Mouse (Mus musculus) liver (tissue): ENCODE data around the gene Ano6.
A peak's percentile ranks its signal among the peaks of the same experiment; 100 is the strongest.

Experiments
- DNase-seq: peaks from one replicate; pipeline ENCODE4 v3.0.0-alpha.2; 2020; ENCODE audit warnings: mixed read lengths

Gene Ano6

DNA sequence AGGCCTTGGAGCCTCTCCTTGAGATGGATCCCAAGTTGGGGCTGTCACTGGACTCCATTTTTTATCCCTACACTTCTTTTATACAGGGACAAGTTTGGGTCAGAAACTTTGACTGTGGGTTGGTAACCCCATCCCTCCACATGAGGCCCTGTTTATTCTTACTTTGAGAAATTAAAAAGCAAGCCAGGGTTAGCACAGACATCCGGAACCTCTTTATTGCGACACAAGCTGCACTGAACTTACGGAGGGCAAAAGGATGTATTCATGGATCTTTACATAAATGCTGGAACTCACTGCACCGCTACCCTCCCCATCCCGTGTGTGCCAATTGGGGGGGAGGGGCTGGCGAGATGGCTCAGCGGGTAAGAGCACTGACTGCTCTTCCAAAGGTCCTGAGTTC, 105.1 kb downstream of the Ano6 start:
- DNase-seq, result no peak

DNA sequence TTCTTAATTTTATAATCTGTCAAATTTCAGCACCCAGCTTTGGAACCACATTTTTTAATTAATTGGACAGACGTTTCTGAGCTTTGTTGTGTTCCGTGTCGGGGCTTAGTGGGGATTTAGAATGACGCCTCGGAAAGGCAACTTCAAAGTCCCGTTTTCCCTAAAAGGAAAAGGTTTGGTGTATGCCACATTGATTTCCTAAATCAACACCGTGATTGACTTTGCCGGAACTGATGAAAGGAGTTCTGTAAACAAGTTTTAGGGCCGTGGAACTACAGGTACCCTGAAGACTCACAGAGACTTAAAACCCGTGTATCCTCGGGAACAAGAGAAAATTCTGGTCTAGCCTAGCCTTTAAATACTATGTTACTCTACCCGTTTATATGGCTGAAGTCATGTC, 107.0 kb downstream of the Ano6 start:
- DNase-seq, result no peak

GRCm38 (mm10) chr15:95898438-95898837, 107.8 kb downstream of the Ano6 start:
- no peak for DNase-seq

- DNase-seq, result no peak
These were observed 111.8 kb downstream of the Ano6 start for GRCm38 (mm10) chr15:95902396-95902795.

- DNase-seq, result no peak
These were observed 113.6 kb downstream of the Ano6 start for GRCm38 (mm10) chr15:95904247-95904646.

- DNase-seq, result peak; percentile 19
These were observed 115.5 kb downstream of the Ano6 start for GRCm38 (mm10) chr15:95906017-95906749.

DNA sequence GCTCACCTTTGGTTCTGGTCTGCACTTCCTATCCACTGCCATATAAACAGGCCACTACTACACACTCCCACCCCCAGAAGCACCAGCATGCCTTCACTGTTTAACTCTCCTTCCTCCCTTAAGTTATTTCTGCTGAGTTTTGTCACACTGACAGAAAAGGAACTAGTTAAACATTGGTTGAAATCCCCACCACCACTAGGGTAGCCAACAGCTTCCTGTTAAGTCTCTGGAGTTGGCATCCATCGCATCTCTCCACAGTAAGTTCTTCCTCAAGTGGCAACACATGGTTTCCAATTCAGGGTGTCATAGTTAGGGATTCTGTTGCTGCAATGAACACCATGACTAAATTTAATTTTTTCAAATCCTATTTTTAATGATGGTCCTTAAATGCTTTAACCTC, 116.2 kb downstream of the Ano6 start:
- DNase-seq, result no peak

GRCm38 (mm10) chr15:95907337-95907736, 116.7 kb downstream of the Ano6 start:
- DNase-seq, result no peak

- DNase-seq, result peak; percentile 79
These were observed 117.3 kb downstream of the Ano6 start for GRCm38 (mm10) chr15:95907909-95908308.

- no peak for DNase-seq
These were observed 119.6 kb downstream of the Ano6 start for GRCm38 (mm10) chr15:95910099-95910780.

- no peak for DNase-seq
These were observed 124.3 kb downstream of the Ano6 start for GRCm38 (mm10) chr15:95914963-95915362.

DNA sequence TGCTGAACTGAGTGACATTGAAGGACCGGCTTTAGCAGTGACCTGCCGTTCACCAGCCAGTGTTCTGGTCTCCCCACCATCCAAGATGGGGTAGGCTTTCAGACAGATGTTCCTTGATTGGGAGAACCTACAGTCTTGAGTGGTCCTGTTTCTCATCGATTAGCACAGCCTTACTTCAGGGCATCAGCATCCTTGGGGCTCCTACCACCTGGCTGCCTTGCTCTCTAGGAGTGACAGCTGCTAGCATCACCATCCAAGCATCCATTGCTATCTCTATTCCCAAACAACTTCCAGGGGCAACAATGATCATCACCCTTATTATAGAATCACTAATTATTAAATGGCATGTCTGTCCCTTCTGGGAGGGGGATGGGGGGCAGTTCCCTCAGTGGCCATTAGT, 124.8 kb downstream of the Ano6 start:
- DNase-seq, result no peak

DNA sequence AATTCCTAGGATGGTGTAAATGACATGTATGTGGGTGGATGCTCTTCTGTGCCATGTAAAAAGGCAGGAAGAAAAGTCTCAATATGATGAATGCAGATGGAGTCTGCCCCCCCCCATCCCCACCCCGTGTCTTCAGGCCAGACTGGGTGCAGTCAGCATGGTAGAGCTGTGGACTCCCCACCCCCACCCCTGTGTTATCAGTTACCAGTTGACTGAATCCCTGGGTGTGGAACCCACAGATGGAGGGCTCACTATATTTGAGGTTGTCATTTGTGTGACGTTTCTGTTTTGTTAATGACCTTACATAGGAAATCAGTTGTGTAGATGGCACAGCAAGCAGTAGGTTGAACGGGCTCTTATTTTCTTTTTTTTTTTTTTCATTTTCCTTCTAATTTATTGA, 126.7 kb downstream of the Ano6 start:
- peak; percentile 86 for DNase-seq

- no peak for DNase-seq
These were observed 129.4 kb downstream of the Ano6 start for GRCm38 (mm10) chr15:95920047-95920446.

DNA sequence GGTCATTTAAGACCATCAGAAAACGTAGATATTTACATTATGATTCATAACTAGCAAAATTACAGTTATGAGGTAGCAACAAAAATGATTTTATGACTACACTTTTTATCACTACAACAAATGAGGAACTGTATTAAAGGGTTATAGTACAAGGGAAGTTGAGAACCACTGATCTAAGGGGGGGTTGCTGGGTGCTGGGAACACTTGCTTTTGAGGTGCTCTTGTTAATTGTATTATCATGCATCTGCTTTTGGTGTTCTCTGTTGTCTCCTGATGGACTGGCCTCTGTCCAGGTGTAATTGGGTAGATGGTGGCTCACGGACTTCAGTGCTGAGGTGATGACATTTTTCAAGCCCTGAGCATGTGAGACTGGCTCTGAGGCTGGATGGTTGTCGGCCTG, 130.4 kb downstream of the Ano6 start:
- no peak for DNase-seq

- DNase-seq, result no peak
These were observed 131.0 kb downstream of the Ano6 start for GRCm38 (mm10) chr15:95921639-95922038.

DNA sequence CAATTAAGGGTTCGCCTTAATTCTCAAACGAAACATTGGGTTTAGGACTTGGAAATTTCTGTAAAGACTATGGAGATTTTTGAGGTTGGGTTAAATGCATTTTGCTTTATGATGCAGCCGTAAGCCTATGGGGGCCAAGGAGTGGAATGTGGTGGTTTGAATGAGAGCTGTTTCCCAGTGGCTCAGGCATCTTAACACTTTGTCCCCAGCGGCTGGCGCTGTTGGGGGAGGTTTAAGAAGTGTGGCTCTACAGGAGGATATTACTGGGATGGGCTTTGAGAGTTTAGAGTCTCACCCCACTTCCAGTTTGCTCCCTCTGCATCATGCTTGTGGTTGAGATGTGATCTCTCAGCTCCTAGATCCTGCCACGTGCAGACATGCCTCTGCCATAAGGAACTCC, 131.9 kb downstream of the Ano6 start:
- no peak for DNase-seq

GRCm38 (mm10) chr15:95925334-95925986, 134.8 kb downstream of the Ano6 start:
- no peak for DNase-seq

- no peak for DNase-seq
These were observed 138.4 kb downstream of the Ano6 start for GRCm38 (mm10) chr15:95929087-95929486.

DNA sequence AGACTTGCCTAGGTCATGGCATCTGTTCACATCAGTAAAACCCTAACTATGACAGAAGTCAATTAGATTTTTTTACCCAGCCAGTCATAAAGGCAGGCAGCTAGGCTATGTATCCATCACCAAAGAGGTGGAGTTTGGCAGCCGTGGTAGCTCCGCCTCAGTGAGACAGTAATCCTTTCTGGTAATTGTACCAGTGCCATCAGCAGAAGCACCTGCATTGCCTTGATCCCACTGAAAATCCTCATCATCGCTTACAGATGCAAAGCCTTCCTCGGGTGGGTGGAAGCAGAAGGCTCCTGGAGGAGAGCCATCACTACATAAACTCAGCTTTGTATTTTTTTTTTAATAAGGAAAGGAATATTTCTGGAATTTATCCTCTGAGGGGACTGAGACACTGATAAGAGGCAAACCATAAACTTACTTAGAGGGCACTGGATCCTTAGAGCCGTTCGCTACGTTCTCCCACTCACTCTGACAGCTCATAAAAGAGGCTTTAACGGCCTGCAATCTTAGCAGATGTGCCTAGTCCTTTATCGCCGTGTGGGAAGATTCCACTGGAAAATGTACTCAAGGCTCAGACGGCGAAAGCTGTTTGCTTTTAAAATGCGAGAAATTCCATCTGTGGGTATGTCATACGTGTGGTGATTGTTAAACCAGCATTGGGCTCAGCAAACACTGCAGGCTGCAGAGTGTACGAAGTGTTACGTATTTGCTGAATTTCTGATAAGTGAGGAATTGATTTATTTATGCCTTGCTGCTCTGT, 140.6 kb downstream of the Ano6 start:
- DNase-seq, result no peak

- DNase-seq, result no peak
These were observed 141.7 kb downstream of the Ano6 start for GRCm38 (mm10) chr15:95932358-95932757.

GRCm38 (mm10) chr15:95935141-95935540, 144.5 kb downstream of the Ano6 start:
- no peak for DNase-seq

GRCm38 (mm10) chr15:95943470-95943869, 152.8 kb downstream of the Ano6 start:
- DNase-seq, result peak; percentile 50
